Mouse (Mus musculus) natural killer cell, adult 2 months (primary cell): Measurements from ENCODE around the gene Lpp.

Experiments used
- DNase-seq, 2 experiments: peaks; one replicate each; pipeline ENCODE4 v3.0.0; 2022; ENCODE audit warnings: low spot score in 2 of 2

Lpp gene

GRCm38 (mm10) chr16:24435115-24435553 is 41.8 kb downstream of the Lpp start:
- DNase-seq: peak in 1 of 2 experiments; percentile 12

- DNase-seq: no peak
Measured at GRCm38 (mm10) chr16:24438438-24438837, 45.1 kb downstream of the Lpp start.

- DNase-seq: no peak
Measured at GRCm38 (mm10) chr16:24441338-24441737, 48.0 kb downstream of the Lpp start.

- no peak for DNase-seq
Measured at GRCm38 (mm10) chr16:24442500-24443122, 49.3 kb downstream of the Lpp start.

GRCm38 (mm10) chr16:24443123-24443515 is 49.8 kb downstream of the Lpp start:
- DNase-seq: no peak

GRCm38 (mm10) chr16:24443555-24443954 is 50.2 kb downstream of the Lpp start:
- DNase-seq: no peak

GRCm38 (mm10) chr16:24444818-24445217 is 51.5 kb downstream of the Lpp start:
- DNase-seq: no peak

GRCm38 (mm10) chr16:24445473-24445872 is 52.2 kb downstream of the Lpp start:
- no peak for DNase-seq

- DNase-seq: peak in 1 of 2 experiments; percentile 19
Measured at GRCm38 (mm10) chr16:24446449-24446848, 53.1 kb downstream of the Lpp start.

GRCm38 (mm10) chr16:24447666-24448492 is 54.6 kb downstream of the Lpp start:
- no peak for DNase-seq

GRCm38 (mm10) chr16:24448493-24448845 is 55.2 kb downstream of the Lpp start:
- peak in 1 of 2 experiments; percentile 18 for DNase-seq

GRCm38 (mm10) chr16:24449806-24450205 is 56.5 kb downstream of the Lpp start:
- no peak for DNase-seq

GRCm38 (mm10) chr16:24450256-24450655 is 56.9 kb downstream of the Lpp start:
- DNase-seq: no peak

- DNase-seq: no peak
Measured at GRCm38 (mm10) chr16:24451123-24451522, 57.8 kb downstream of the Lpp start.

- DNase-seq: no peak
Measured at GRCm38 (mm10) chr16:24453536-24453935, 60.2 kb downstream of the Lpp start.

- no peak for DNase-seq
Measured at GRCm38 (mm10) chr16:24454493-24454892, 61.2 kb downstream of the Lpp start.

- DNase-seq: no peak
Measured at GRCm38 (mm10) chr16:24455361-24455855, 62.1 kb downstream of the Lpp start.

GRCm38 (mm10) chr16:24463842-24464241 is 70.5 kb downstream of the Lpp start:
- no peak for DNase-seq

GRCm38 (mm10) chr16:24464436-24464835 is 71.1 kb downstream of the Lpp start:
- DNase-seq: no peak

- DNase-seq: no peak
Measured at GRCm38 (mm10) chr16:24465633-24466032, 72.3 kb downstream of the Lpp start.

- peak in 1 of 2 experiments; percentile 50 for DNase-seq
Measured at GRCm38 (mm10) chr16:24467544-24468290, 74.4 kb downstream of the Lpp start.

- DNase-seq: no peak
Measured at GRCm38 (mm10) chr16:24469313-24469712, 76.0 kb downstream of the Lpp start.
